Mouse (Mus musculus): ENCODE measurements at regions not wholly inside any gene's neighbourhood (a gene's known extent, or its start where the extent isn't known, plus 50 kb on each side); places are given as distances from the start of the nearest gene placed in this dataset.

DNA sequence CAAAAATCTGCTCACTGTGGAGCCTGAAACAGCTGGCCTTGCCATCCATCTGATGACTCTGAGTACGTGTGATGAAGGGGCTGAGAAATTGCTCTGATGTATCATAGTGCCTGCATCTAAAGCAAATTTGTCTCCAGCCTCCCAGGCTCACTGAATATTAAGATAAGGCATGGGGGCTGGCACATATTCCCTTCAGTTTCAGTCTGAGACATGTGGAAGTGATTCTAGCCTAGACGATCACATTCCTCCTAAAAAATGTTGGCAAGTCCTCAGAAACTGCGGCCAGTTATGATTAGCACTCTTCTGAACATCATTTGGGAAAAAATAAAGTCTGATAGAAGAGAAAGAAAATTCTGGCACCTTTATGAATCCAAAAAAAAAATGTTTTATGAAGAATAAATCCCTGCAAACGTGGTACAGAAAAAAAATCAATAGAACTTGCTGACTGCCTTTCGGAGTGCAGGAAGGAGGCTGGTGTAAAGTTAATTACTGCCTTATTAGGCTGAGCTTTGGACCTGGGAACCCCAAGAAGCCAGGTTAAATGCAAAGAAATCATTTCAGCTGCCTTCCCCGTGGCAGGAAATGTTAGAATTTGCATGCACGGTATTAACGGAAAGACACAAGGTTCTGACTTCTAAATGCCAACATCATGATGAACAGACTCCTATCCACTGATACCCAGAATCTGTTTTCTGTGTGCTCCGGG is 762.2 kb downstream of the Adgrl2 start:
- ATAC-seq (ENCODE audit: low FRiP score, low TSS enrichment) (no peak), DNase-seq (no peak)
- Histone ChIP-seq H3K4me2 (ENCODE audit: low read length) (no peak overlapping the region), H3K27me3 (ENCODE audit: control insufficient read depth, insufficient read depth, low read length) (no peaks in the 10 kb centered on the region), H3K27ac (replicated peaks; ENCODE audit: low read depth, low read length) (no peak overlapping the region), H3K4me1 (ENCODE audit: control insufficient read depth, insufficient read depth, low read length) (no peaks in the 10 kb centered on the region), H3K4me3 (replicated peaks; ENCODE audit: low read depth, low read length) (no peak overlapping the region), H3K9me3 (ENCODE audit: control insufficient read depth, low read length) (no peaks in the 10 kb centered on the region), H3K9ac (replicated peaks; ENCODE audit: low read length) (no peak overlapping the region), H3K36me3 (ENCODE audit: control insufficient read depth, insufficient read depth, low read length) (no peaks in the 10 kb centered on the region)
- 77% methylated on average over 9 of the region's 9 CpGs for WGBS

DNA sequence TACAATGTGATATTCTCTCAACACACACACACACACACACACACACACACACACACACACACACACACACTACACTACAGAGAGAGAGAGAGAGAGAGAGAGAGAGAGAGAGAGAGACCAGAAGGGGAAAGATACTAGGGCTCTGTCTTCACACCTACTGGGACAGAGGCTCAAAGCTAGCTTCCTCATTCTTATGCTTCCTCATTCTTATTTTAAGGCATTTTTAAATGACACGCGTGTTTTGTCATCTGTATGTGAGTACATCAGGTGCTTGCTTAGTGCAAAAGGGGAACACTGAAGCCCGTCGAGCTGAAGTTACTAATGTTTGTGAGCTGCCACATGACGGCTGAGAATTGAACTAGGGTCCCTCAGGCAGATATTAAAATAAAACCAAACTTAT is 769.5 kb downstream of the Adgrl2 start:
- H3K9me3 ChIP-seq (ENCODE audit: control insufficient read depth, low read length), result no peaks in the 10 kb centered on the region
- no peak for ATAC-seq (ENCODE audit: low FRiP score, low TSS enrichment)
- H3K4me3 ChIP-seq (replicated peaks; ENCODE audit: low read depth, low read length), result no peak overlapping the region
- no peak overlapping the region for H3K9ac ChIP-seq (replicated peaks; ENCODE audit: low read length)
- 94% methylated on average over 5 of the region's 5 CpGs for WGBS
- no peak overlapping the region for H3K27ac ChIP-seq (replicated peaks; ENCODE audit: low read depth, low read length)
- no peaks in the 10 kb centered on the region for H3K27me3 ChIP-seq (ENCODE audit: control insufficient read depth, insufficient read depth, low read length)
- H3K36me3 ChIP-seq (ENCODE audit: control insufficient read depth, insufficient read depth, low read length), result no peaks in the 10 kb centered on the region
- H3K4me1 ChIP-seq (ENCODE audit: control insufficient read depth, insufficient read depth, low read length), result no peaks in the 10 kb centered on the region
- no peak overlapping the region for H3K4me2 ChIP-seq (ENCODE audit: low read length)
- no peak for DNase-seq

DNA sequence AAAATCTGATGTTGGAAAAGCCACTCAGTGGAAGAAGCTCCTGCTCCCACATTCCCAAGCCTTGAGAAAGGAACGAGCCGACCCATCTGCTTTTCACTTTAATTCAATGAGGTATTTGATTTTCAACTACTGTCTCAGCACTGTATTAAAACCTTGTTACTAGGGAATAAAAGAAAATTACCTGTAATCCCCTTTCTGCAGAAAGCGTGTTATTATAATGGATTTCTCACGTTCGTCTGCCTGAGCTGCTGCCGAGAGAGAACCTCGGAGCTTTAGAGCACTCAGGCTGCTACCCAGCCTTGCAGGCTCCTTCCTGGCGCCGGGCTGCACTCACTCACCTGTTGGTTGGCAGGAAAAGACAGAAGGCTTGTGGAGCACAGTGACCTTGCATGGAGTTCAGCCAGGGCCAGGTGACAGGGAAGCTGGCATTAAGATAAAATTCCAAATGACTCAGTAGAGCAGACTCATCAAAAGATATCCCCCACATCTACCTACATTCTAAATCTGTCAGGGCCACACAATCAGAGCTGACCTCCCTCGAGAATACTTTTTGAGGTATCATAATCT is 770.2 kb downstream of the Adgrl2 start:
- Histone ChIP-seq H3K4me3 (replicated peaks; ENCODE audit: low read depth, low read length) (no peak overlapping the region), H3K9me3 (ENCODE audit: control insufficient read depth, low read length) (no peaks in the 10 kb centered on the region), H3K27ac (replicated peaks; ENCODE audit: low read depth, low read length) (no peak overlapping the region), H3K4me2 (ENCODE audit: low read length) (no peak overlapping the region), H3K36me3 (ENCODE audit: control insufficient read depth, insufficient read depth, low read length) (no peaks in the 10 kb centered on the region), H3K4me1 (ENCODE audit: control insufficient read depth, insufficient read depth, low read length) (no peaks in the 10 kb centered on the region), H3K27me3 (ENCODE audit: control insufficient read depth, insufficient read depth, low read length) (no peaks in the 10 kb centered on the region), H3K9ac (replicated peaks; ENCODE audit: low read length) (no peak overlapping the region)
- ATAC-seq (ENCODE audit: low FRiP score, low TSS enrichment) (no peak), DNase-seq (peak; percentile 23)
- 71% methylated on average over 10 of the region's 10 CpGs for WGBS

DNA sequence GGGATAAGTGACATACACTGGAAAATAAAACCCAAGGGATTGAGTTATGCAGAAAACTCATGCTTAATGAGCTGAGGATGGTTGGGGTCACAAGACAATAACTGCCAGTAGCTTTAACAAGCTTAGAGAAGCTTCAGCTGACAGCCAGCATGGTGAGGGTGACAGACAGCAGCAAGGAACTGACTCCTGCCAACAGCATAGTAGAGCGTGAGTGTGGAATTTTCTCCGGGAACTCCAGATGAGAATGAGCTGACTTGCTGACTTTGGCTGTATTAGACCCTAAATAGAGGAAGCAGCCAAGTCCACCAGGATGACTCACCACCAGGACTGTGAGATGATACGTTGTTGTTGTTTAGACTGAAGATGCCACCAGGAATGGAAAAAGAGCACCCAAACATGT is 788.2 kb downstream of the Adgrl2 start:
- no peaks in the 10 kb centered on the region for H3K36me3 ChIP-seq (ENCODE audit: control insufficient read depth, insufficient read depth, low read length)
- no peak overlapping the region for H3K9ac ChIP-seq (replicated peaks; ENCODE audit: low read length)
- no peak overlapping the region for H3K4me2 ChIP-seq (ENCODE audit: low read length)
- no peaks in the 10 kb centered on the region for H3K27me3 ChIP-seq (ENCODE audit: control insufficient read depth, insufficient read depth, low read length)
- ATAC-seq (ENCODE audit: low FRiP score, low TSS enrichment), result no peak
- H3K9me3 ChIP-seq (ENCODE audit: control insufficient read depth, low read length), result no peaks in the 10 kb centered on the region
- H3K4me3 ChIP-seq (replicated peaks; ENCODE audit: low read depth, low read length), result no peak overlapping the region
- DNase-seq, result no peak
- no peak overlapping the region for H3K27ac ChIP-seq (replicated peaks; ENCODE audit: low read depth, low read length)
- WGBS, result 84% methylated on average over 3 of the region's 3 CpGs
- H3K4me1 ChIP-seq (ENCODE audit: control insufficient read depth, insufficient read depth, low read length), result no peaks in the 10 kb centered on the region

DNA sequence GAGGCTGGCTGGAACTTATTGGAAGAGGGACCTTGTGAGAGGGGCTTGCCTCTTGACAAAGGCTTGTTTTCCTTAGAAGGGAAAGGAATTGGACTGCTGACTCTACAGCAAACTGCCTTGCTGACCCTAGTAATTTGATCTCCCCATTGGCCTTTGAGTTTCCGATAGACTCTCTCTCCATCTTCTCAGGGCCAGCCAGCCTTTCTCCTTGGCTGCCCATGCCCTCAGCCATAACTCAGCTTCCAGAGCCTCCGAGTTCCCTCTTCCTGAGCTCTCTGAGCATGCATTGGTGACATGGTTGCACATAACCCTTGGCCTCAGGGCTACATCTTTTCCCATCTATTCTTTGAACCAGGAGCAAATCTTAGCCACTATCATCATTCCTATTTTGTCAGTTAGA is 803.7 kb downstream of the Adgrl2 start:
- Histone ChIP-seq H3K27me3 (ENCODE audit: control insufficient read depth, insufficient read depth, low read length) (no peaks in the 10 kb centered on the region), H3K9me3 (ENCODE audit: control insufficient read depth, low read length) (no peaks in the 10 kb centered on the region), H3K27ac (replicated peaks; ENCODE audit: low read depth, low read length) (no peak overlapping the region), H3K36me3 (ENCODE audit: control insufficient read depth, insufficient read depth, low read length) (no peaks in the 10 kb centered on the region), H3K4me3 (replicated peaks; ENCODE audit: low read depth, low read length) (no peak overlapping the region), H3K9ac (replicated peaks; ENCODE audit: low read length) (no peak overlapping the region), H3K4me2 (ENCODE audit: low read length) (no peak overlapping the region), H3K4me1 (ENCODE audit: control insufficient read depth, insufficient read depth, low read length) (no peaks in the 10 kb centered on the region)
- DNase-seq (no peak), ATAC-seq (ENCODE audit: low FRiP score, low TSS enrichment) (no peak)
- 77% methylated on average over 2 of the region's 2 CpGs for WGBS

DNA sequence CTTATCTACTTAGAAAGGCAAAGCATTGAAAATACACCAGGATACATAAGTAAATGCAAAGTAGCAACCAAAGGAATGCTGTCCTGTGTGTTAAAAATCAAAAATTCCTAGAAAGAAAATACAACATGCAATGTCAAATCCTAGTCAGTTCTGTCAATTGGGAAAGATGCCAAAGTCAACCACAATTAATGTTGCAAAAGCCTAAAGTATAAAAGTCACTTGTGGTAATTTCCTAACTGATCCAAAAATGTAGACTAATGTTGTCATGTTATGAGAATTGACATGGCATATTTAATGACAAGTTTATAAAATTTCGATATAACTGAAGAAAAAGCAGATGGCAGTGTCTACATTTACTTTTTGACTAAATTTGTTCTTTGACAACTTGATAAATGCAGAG is 822.8 kb downstream of the Adgrl2 start:
- 90% methylated on average over 1 of the region's 1 CpGs for WGBS
- Histone ChIP-seq H3K27me3 (ENCODE audit: control insufficient read depth, insufficient read depth, low read length) (no peaks in the 10 kb centered on the region), H3K4me3 (replicated peaks; ENCODE audit: low read depth, low read length) (no peak overlapping the region), H3K4me2 (ENCODE audit: low read length) (no peak overlapping the region), H3K36me3 (ENCODE audit: control insufficient read depth, insufficient read depth, low read length) (no peaks in the 10 kb centered on the region), H3K27ac (replicated peaks; ENCODE audit: low read depth, low read length) (no peak overlapping the region), H3K9ac (replicated peaks; ENCODE audit: low read length) (no peak overlapping the region), H3K9me3 (ENCODE audit: control insufficient read depth, low read length) (no peaks in the 10 kb centered on the region), H3K4me1 (ENCODE audit: control insufficient read depth, insufficient read depth, low read length) (no peaks in the 10 kb centered on the region)
- DNase-seq (no peak), ATAC-seq (ENCODE audit: low FRiP score, low TSS enrichment) (no peak)

DNA sequence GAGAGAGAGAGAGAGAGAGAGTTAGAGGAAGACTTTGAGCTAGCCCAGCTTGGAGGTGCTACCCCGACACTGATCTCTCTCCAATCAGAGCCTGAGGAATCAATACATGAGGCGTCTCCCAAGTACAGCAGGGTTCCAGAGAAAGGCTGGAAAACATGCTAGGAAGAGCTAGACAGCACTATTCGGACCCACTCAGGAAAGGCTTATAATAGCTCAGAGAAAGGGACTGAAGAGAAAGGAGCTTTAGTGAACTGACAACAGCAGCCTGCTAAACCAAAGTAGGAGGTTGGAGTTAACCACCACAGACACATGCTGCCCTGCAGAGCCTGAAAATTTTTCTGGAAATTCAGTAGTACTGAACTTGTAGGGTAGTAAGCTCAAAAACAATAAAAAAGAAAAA is 831.3 kb downstream of the Adgrl2 start:
- 0 out of 2 replicates have a peak, but pooled peaks cover 3% of the 10 kb centered on the region for H3K9me3 ChIP-seq (ENCODE audit: control insufficient read depth, low read length)
- no peaks in the 10 kb centered on the region for H3K36me3 ChIP-seq (ENCODE audit: control insufficient read depth, insufficient read depth, low read length)
- H3K4me2 ChIP-seq (ENCODE audit: low read length), result no peak overlapping the region
- no peaks in the 10 kb centered on the region for H3K27me3 ChIP-seq (ENCODE audit: control insufficient read depth, insufficient read depth, low read length)
- 57% methylated on average over 3 of the region's 3 CpGs for WGBS
- H3K27ac ChIP-seq (replicated peaks; ENCODE audit: low read depth, low read length), result no peak overlapping the region
- H3K9ac ChIP-seq (replicated peaks; ENCODE audit: low read length), result no peak overlapping the region
- no peak overlapping the region for H3K4me3 ChIP-seq (replicated peaks; ENCODE audit: low read depth, low read length)
- no peak for ATAC-seq (ENCODE audit: low FRiP score, low TSS enrichment)
- DNase-seq, result no peak
- no peaks in the 10 kb centered on the region for H3K4me1 ChIP-seq (ENCODE audit: control insufficient read depth, insufficient read depth, low read length)

DNA sequence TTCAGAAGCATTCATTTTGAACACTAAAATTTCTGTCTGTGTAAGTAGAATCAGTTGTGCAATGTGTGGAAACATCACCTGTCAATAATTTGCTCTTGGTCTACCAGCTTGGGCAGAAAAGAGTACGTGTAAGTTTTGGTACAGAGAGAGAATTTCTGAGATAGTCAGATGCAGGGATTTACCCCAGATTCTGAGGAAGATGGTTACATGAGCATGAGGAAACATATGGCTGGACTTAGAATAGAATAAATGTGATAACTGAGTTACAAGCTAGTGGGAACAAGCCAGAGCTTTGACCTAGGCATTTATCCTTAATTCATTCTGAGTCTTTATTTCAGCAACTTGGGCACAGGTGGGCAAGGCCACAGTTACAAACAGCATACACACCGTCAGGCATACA is 831.8 kb downstream of the Adgrl2 start:
- 91% methylated on average over 2 of the region's 2 CpGs for WGBS

DNA sequence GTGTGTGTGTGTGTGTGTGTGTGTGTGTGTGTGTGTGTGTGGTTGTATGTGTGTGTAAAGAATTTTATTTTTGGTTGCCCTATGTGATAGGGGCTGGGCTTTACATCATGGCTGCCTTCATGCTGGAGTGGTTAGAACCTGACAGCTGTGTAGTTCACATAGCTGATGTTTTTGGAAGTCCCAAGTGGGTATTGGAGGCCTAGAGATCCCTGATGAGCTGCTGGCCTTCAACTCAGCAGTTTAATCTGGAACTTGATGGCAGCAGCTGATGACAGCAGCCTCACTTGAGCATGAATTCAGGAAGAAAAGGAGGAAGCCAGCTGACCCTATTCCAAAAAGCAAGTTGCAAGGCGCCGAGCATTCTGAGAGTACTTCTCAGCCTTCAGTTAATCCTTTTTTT is 846.6 kb downstream of the Adgrl2 start:
- no peaks in the 10 kb centered on the region for H3K4me1 ChIP-seq (ENCODE audit: control insufficient read depth, insufficient read depth, low read length)
- WGBS, result 90% methylated on average over 2 of the region's 2 CpGs
- no peak overlapping the region for H3K27ac ChIP-seq (replicated peaks; ENCODE audit: low read depth, low read length)
- H3K9me3 ChIP-seq (ENCODE audit: control insufficient read depth, low read length), result no peaks in the 10 kb centered on the region
- H3K9ac ChIP-seq (replicated peaks; ENCODE audit: low read length), result no peak overlapping the region
- DNase-seq, result no peak
- no peaks in the 10 kb centered on the region for H3K36me3 ChIP-seq (ENCODE audit: control insufficient read depth, insufficient read depth, low read length)
- no peak overlapping the region for H3K4me2 ChIP-seq (ENCODE audit: low read length)
- no peak overlapping the region for H3K4me3 ChIP-seq (replicated peaks; ENCODE audit: low read depth, low read length)
- ATAC-seq (ENCODE audit: low FRiP score, low TSS enrichment), result no peak
- H3K27me3 ChIP-seq (ENCODE audit: control insufficient read depth, insufficient read depth, low read length), result no peaks in the 10 kb centered on the region

More for the DNA sequence above, 831.8 kb downstream of the Adgrl2 start:
- 0 out of 2 replicates have a peak, but pooled peaks cover 3% of the 10 kb centered on the region for H3K9me3 ChIP-seq (ENCODE audit: control insufficient read depth, low read length)
- no peaks in the 10 kb centered on the region for H3K4me1 ChIP-seq (ENCODE audit: control insufficient read depth, insufficient read depth, low read length)
- H3K36me3 ChIP-seq (ENCODE audit: control insufficient read depth, insufficient read depth, low read length), result no peaks in the 10 kb centered on the region
- H3K4me2 ChIP-seq (ENCODE audit: low read length), result no peak overlapping the region
- DNase-seq, result no peak
- H3K9ac ChIP-seq (replicated peaks; ENCODE audit: low read length), result no peak overlapping the region
- no peak overlapping the region for H3K27ac ChIP-seq (replicated peaks; ENCODE audit: low read depth, low read length)
- H3K4me3 ChIP-seq (replicated peaks; ENCODE audit: low read depth, low read length), result no peak overlapping the region
- no peak for ATAC-seq (ENCODE audit: low FRiP score, low TSS enrichment)
- H3K27me3 ChIP-seq (ENCODE audit: control insufficient read depth, insufficient read depth, low read length), result no peaks in the 10 kb centered on the region
